ENCODE assay signal across 30 mouse cellular contexts in genomic region chr3:65277777-65278176, GRCm38 (mm10).
A peak's percentile ranks its signal among the peaks of the same experiment; 100 is the strongest.
DNase-seq lines count a peak whose midpoint lies in the region; ATAC-seq and TF ChIP-seq lines count a peak whose summit lies in the region.
"Had no signal": no experiment of that assay in that cellular context is flagged by ENCODE, and none has a peak within 500 bp of the region (broad histone marks: within the 10 kb centered on the region; RNA-seq: fewer than 3 reads in every experiment).

No protein-coding gene starts in this region.

- peak; percentile 4 for DNase-seq in forebrain, embryonic 14.5 days (ENCODE audit: low spot score)
- DNase-seq in brain, embryonic 14.5 days (ENCODE audit: low read depth), result peak; percentile 31
- no peak for DNase-seq in forebrain, postnatal 0 days
- DNase-seq in T-cell, adult 2 months (ENCODE audit: low spot score), result no peak
- DNase-seq: adrenal gland, adult 2 months; adrenal gland, postnatal 25 days; B cell, adult 2 months; cerebellum, adult 18-20 months; cerebellum, adult 9-10 months; cerebellum, postnatal 14 days; gastrocnemius, postnatal 25 days; heart, adult 18-20 months; heart, postnatal 10 days; heart, postnatal 36 days; kidney, adult 18-20 months; kidney, adult 9 months had no signal

- no peaks in the 10 kb centered on the region for H3K9me3 ChIP-seq in forebrain, embryonic 14.5 days (replicated peaks; ENCODE audit: control insufficient read depth, low read length)
- H3K9me3 ChIP-seq in forebrain, embryonic 12.5 days, result no peaks in the 10 kb centered on the region
- H3K9me3 ChIP-seq in hindbrain, embryonic 16.5 days (ENCODE audit: control insufficient read depth, low read length), result no peaks in the 10 kb centered on the region
- no peaks in the 10 kb centered on the region for H3K9me3 ChIP-seq in hindbrain, embryonic 12.5 days (replicated peaks)
- H3K9me3 ChIP-seq in forebrain, postnatal 0 days (ENCODE audit: low read length), result no peaks in the 10 kb centered on the region
- H3K9me3 ChIP-seq: embryonic facial prominence, embryonic 12.5 days; embryonic facial prominence, embryonic 15.5 days; G1E; heart, embryonic 12.5 days; heart, embryonic 15.5 days; hindbrain, embryonic 10.5 days; hindbrain, embryonic 15.5 days had no signal

- no peak for TF ChIP-seq CTCF in brain, embryonic 14.5 days (IDR thresholded peaks at IDR 0.05; ENCODE audit: borderline replicate concordance, extremely low read depth, insufficient read depth, insufficient read length)
- TF ChIP-seq CTCF in forebrain, postnatal 0 days (IDR thresholded peaks at IDR 0.05; ENCODE audit: low read depth), result no peak

- no peaks in the 10 kb centered on the region for H3K4me1 ChIP-seq in forebrain, embryonic 14.5 days (ENCODE audit: control insufficient read depth, insufficient read depth, low read length)
- no peaks in the 10 kb centered on the region for H3K4me1 ChIP-seq in forebrain, embryonic 12.5 days
- H3K4me1 ChIP-seq in hindbrain, embryonic 16.5 days (ENCODE audit: control insufficient read depth, insufficient read depth, low read depth, low read length), result no peaks in the 10 kb centered on the region
- H3K4me1 ChIP-seq in hindbrain, embryonic 12.5 days, result no peaks in the 10 kb centered on the region
- no peaks in the 10 kb centered on the region for H3K4me1 ChIP-seq in forebrain, postnatal 0 days (ENCODE audit: insufficient read depth)
- H3K4me1 ChIP-seq: embryonic facial prominence, embryonic 12.5 days; embryonic facial prominence, embryonic 15.5 days; heart, embryonic 12.5 days; heart, embryonic 15.5 days; hindbrain, embryonic 10.5 days; hindbrain, embryonic 15.5 days had no signal

- no peaks in the 10 kb centered on the region for H3K36me3 ChIP-seq in forebrain, embryonic 14.5 days (ENCODE audit: control insufficient read depth, insufficient read depth, low read length)
- no peaks in the 10 kb centered on the region for H3K36me3 ChIP-seq in forebrain, embryonic 12.5 days (replicated peaks)
- H3K36me3 ChIP-seq in hindbrain, embryonic 16.5 days (ENCODE audit: control insufficient read depth, insufficient read depth, low read length), result no peaks in the 10 kb centered on the region
- no peaks in the 10 kb centered on the region for H3K36me3 ChIP-seq in hindbrain, embryonic 12.5 days
- no peaks in the 10 kb centered on the region for H3K36me3 ChIP-seq in forebrain, postnatal 0 days (ENCODE audit: insufficient read depth)
- H3K36me3 ChIP-seq: embryonic facial prominence, embryonic 12.5 days; embryonic facial prominence, embryonic 15.5 days; G1E; heart, embryonic 12.5 days; heart, embryonic 15.5 days; hindbrain, embryonic 10.5 days; hindbrain, embryonic 15.5 days had no signal

- H3K4me3 ChIP-seq in forebrain, embryonic 14.5 days (ENCODE audit: low read depth, low read length), result no peak overlapping the region
- H3K4me3 ChIP-seq in forebrain, embryonic 12.5 days (replicated peaks), result no peak overlapping the region
- no peak overlapping the region for H3K4me3 ChIP-seq in hindbrain, embryonic 16.5 days (ENCODE audit: low read length)
- H3K4me3 ChIP-seq in hindbrain, embryonic 12.5 days, result no peak overlapping the region
- H3K4me3 ChIP-seq in forebrain, postnatal 0 days (ENCODE audit: low read depth, low read length), result no peak overlapping the region
- H3K4me3 ChIP-seq: embryonic facial prominence, embryonic 12.5 days; embryonic facial prominence, embryonic 15.5 days; heart, embryonic 12.5 days; heart, embryonic 15.5 days; hindbrain, embryonic 10.5 days; hindbrain, embryonic 15.5 days had no signal

- H3K4me2 ChIP-seq in forebrain, embryonic 14.5 days (ENCODE audit: low read length), result no peak overlapping the region
- no peak overlapping the region for H3K4me2 ChIP-seq in forebrain, embryonic 12.5 days
- no peak overlapping the region for H3K4me2 ChIP-seq in hindbrain, embryonic 16.5 days (ENCODE audit: low read length)
- H3K4me2 ChIP-seq in hindbrain, embryonic 12.5 days (replicated peaks), result no peak overlapping the region
- no peak overlapping the region for H3K4me2 ChIP-seq in forebrain, postnatal 0 days (ENCODE audit: low read depth)
- H3K4me2 ChIP-seq: embryonic facial prominence, embryonic 12.5 days; embryonic facial prominence, embryonic 15.5 days; heart, embryonic 12.5 days; heart, embryonic 15.5 days; hindbrain, embryonic 15.5 days had no signal

- 64% methylated on average over 10 of the region's 10 CpGs for WGBS in forebrain, embryonic 14.5 days
- WGBS in forebrain, embryonic 12.5 days, result 81% methylated on average over 10 of the region's 10 CpGs
- 85% methylated on average over 10 of the region's 10 CpGs for WGBS in hindbrain, embryonic 16.5 days
- WGBS in hindbrain, embryonic 12.5 days, result 92% methylated on average over 10 of the region's 10 CpGs
- 67% methylated on average over 10 of the region's 10 CpGs for WGBS in forebrain, postnatal 0 days

- no peak for TF ChIP-seq POLR2A in brain, embryonic 14.5 days (IDR thresholded peaks at IDR 0.05; ENCODE audit: borderline replicate concordance, extremely low read depth, insufficient read depth, insufficient read length, poor library complexity, severe bottlenecking)

- no peak overlapping the region for H3K27ac ChIP-seq in forebrain, embryonic 14.5 days (ENCODE audit: low read depth, low read length)
- H3K27ac ChIP-seq in forebrain, embryonic 12.5 days, result no peak overlapping the region
- H3K27ac ChIP-seq in hindbrain, embryonic 16.5 days (ENCODE audit: low read depth, low read length), result no peak overlapping the region
- no peak overlapping the region for H3K27ac ChIP-seq in hindbrain, embryonic 12.5 days
- no peak overlapping the region for H3K27ac ChIP-seq in forebrain, postnatal 0 days (ENCODE audit: low read depth, low read length)
- H3K27ac ChIP-seq: embryonic facial prominence, embryonic 12.5 days; embryonic facial prominence, embryonic 15.5 days; heart, embryonic 15.5 days; hindbrain, embryonic 10.5 days; hindbrain, embryonic 15.5 days had no signal

- ATAC-seq in forebrain, embryonic 14.5 days, result 0 out of 2 replicates have a peak, but pooled peaks have one; percentile 20
- no peak; the same call in 1 of the 2 replicates for ATAC-seq in forebrain, embryonic 12.5 days (ENCODE audit: low FRiP score)
- ATAC-seq in hindbrain, embryonic 16.5 days, result peak; percentile 56; the same call in 1 of the 2 replicates
- no peak for ATAC-seq in hindbrain, embryonic 12.5 days (ENCODE audit: low FRiP score)
- peak; percentile 66; the same call in 1 of the 2 replicates for ATAC-seq in forebrain, postnatal 0 days
- ATAC-seq: inflammation-experienced regulatory T-cells, adult 6 months; intestine, embryonic 16.5 days; Patski had no signal

- H3K9ac ChIP-seq in forebrain, embryonic 14.5 days (ENCODE audit: low read length), result no peak overlapping the region
- no peak overlapping the region for H3K9ac ChIP-seq in forebrain, embryonic 12.5 days
- no peak overlapping the region for H3K9ac ChIP-seq in hindbrain, embryonic 16.5 days (ENCODE audit: low read depth, low read length)
- no peak overlapping the region for H3K9ac ChIP-seq in hindbrain, embryonic 12.5 days
- no peak overlapping the region for H3K9ac ChIP-seq in forebrain, postnatal 0 days
- H3K9ac ChIP-seq: embryonic facial prominence, embryonic 12.5 days; embryonic facial prominence, embryonic 15.5 days; heart, embryonic 12.5 days; heart, embryonic 15.5 days; hindbrain, embryonic 15.5 days had no signal

- H3K27me3 ChIP-seq in forebrain, embryonic 14.5 days (replicated peaks; ENCODE audit: control insufficient read depth, insufficient read depth, low read length), result no peaks in the 10 kb centered on the region
- H3K27me3 ChIP-seq in forebrain, embryonic 12.5 days, result no peaks in the 10 kb centered on the region
- no peaks in the 10 kb centered on the region for H3K27me3 ChIP-seq in hindbrain, embryonic 16.5 days (replicated peaks; ENCODE audit: control insufficient read depth, insufficient read depth, low read length)
- no peaks in the 10 kb centered on the region for H3K27me3 ChIP-seq in hindbrain, embryonic 12.5 days
- no peaks in the 10 kb centered on the region for H3K27me3 ChIP-seq in forebrain, postnatal 0 days (ENCODE audit: insufficient read depth, low read length)
- H3K27me3 ChIP-seq: CH12.LX; embryonic facial prominence, embryonic 12.5 days; embryonic facial prominence, embryonic 15.5 days; heart, embryonic 12.5 days; heart, embryonic 15.5 days; hindbrain, embryonic 15.5 days; Patski had no signal

Comparison
In these comparisons a context has a peak if more than half of its experiments do, and no peak if none do; other contexts are left out.
1. ATAC-seq: peak in forebrain, embryonic 14.5 days (single experiment), hindbrain, embryonic 16.5 days (single experiment) and forebrain, postnatal 0 days (single experiment); none in forebrain, embryonic 12.5 days (single experiment) and hindbrain, embryonic 12.5 days (single experiment).
2. DNase-seq: peak in forebrain, embryonic 14.5 days (single experiment) and brain, embryonic 14.5 days (single experiment); none in forebrain, postnatal 0 days (single experiment) and T-cell, adult 2 months (single experiment).